Mouse (Mus musculus) thymus, adult 2 months (tissue): ENCODE measurements around the gene Clhc1.

ENCODE experiments used
- CTCF ChIP-seq: fragments of 200-500 bp; IDR thresholded peaks from 2 replicates; pipeline ENCODE4 v1.5.1; 2012; ENCODE audit warnings: mild to moderate bottlenecking, control low read depth, low read length, moderate library complexity, borderline replicate concordance; ENCODE audit not compliant: control insufficient read depth, poor library complexity, insufficient read depth; ENCODE audit errors: extremely low read depth
- POLR2A ChIP-seq: fragments of 200-500 bp; IDR thresholded peaks from 2 replicates; pipeline ENCODE4 v1.6.1; 2012; ENCODE audit warnings: mild to moderate bottlenecking, low read length, control low read depth, moderate library complexity; ENCODE audit not compliant: control insufficient read depth, poor library complexity, insufficient read depth; ENCODE audit errors: extremely low read depth

DNA sequence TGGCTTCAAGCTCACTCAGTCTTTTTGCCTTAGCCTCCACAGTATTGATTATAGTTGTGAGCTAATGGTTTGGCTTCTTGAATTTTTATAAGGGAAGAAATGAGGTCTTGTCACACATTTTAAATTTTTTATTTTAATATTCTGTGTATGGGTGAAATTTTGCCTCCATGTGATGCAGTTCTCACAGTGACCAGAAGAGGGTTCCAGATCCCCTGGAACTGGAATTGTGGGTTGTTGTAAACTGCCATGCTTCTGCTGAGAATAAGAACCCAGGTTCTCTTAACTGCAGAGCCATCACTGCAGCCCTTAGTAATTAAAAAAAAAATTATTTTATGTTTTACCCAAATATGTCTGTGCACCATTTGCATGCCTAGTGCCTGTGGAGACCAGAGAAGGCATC, 31.9 kb downstream of the Clhc1 start:
- TF ChIP-seq POLR2A (no peak), CTCF (no peak)
